Mouse (Mus musculus) bone marrow macrophage, adult 2 months (primary cell): Measurements from ENCODE around the gene Msi2. TPM values are rescaled to one million over a fixed set of nuclear protein-coding genes. Genes with fewer than 3 reads are reported as not detected.

Experiments used
- H3K27ac ChIP-seq: 2 replicates; pipeline ENCODE4 v1.5.1; 2012; ENCODE audit warnings: low read depth, low read length; ENCODE audit not compliant: insufficient read depth
- H3K4me1 ChIP-seq: 2 replicates; pipeline ENCODE4 v1.6.1; 2012; ENCODE audit warnings: low read length; ENCODE audit not compliant: control insufficient read depth, insufficient read depth
- H3K4me3 ChIP-seq: 2 replicates; pipeline ENCODE4 v1.5.1; 2012; ENCODE audit warnings: mild to moderate bottlenecking, low read length, moderate library complexity; ENCODE audit not compliant: insufficient read depth
- CTCF ChIP-seq: IDR thresholded peaks from 2 replicates; pipeline ENCODE4 v1.5.1; 2012; ENCODE audit warnings: low read depth, mild to moderate bottlenecking, low read length, moderate library complexity
- POLR2A ChIP-seq: IDR thresholded peaks from 2 replicates; pipeline ENCODE4 v1.6.1; 2012; ENCODE audit warnings: mild to moderate bottlenecking, low read depth, low read length, borderline replicate concordance
- polyA plus RNA-seq: library from polyadenylated mRNA; stranded (reverse); fragments of >200 nt; gene quantifications from 2 replicates; pipeline ENCODE4 v1.2.4, GENCODE M21; 2012; ENCODE audit not compliant: missing spikeins, insufficient read depth, insufficient read length

Gene Msi2
- polyA plus RNA-seq, 1 experiment = 9.8 TPM

DNA sequence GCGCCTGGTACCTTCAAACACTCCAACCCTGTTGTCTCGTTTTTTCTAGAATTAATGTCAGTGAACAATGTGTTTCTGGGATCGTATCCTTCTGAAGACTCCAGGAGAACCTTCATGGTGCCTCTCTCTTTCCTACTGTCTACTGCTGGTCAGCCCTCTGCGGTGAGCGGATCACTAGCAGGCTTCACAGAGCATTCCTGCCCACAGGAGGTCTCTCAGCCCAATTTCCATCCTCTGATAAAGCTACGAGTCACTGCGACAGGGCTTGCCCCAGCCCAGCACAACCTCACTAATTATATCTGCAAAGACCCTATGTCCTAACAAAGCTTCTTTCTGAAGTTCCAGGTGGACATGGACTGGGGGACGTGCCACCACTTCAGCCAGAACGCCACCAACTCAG is 157.7 kb downstream of the Msi2 start:
- Histone ChIP-seq H3K4me1 (peaks cover 12% of the 10 kb centered on the region), H3K27ac (no peak overlapping the region), H3K4me3 (no peak overlapping the region)
- TF ChIP-seq CTCF (no peak), POLR2A (no peak)

DNA sequence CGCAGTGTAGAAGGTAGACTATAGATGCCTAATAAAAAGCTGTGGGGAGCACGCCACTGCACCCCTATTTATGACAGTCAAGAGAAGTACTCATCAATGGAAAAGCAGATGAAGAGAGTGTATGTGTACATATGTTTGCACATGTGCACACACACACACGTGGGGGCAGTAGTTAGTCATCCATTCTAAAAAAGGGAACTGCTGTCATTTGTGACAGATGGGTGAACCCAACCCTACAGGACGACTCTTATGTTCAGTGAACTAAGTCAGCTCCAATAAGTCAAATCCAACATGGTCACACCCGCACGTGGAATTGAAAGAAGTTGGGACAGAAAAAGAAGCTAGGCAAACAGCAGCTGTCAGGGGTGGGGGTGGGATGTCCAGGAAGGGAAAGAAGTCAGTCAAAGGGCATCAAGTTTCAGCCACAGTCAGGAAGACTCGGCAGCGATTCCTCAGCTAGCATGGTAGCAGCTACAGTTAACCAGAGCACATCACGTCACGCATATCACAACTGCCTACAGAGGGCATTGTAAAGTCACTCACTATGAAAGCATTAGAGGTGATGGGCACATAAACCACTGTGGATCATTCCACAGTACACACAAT is 158.8 kb downstream of the Msi2 start:
- no peak overlapping the region for H3K4me3 ChIP-seq
- TF ChIP-seq CTCF (no peak), POLR2A (no peak)
- peaks cover 12% of the 10 kb centered on the region for H3K4me1 ChIP-seq
- no peak overlapping the region for H3K27ac ChIP-seq

DNA sequence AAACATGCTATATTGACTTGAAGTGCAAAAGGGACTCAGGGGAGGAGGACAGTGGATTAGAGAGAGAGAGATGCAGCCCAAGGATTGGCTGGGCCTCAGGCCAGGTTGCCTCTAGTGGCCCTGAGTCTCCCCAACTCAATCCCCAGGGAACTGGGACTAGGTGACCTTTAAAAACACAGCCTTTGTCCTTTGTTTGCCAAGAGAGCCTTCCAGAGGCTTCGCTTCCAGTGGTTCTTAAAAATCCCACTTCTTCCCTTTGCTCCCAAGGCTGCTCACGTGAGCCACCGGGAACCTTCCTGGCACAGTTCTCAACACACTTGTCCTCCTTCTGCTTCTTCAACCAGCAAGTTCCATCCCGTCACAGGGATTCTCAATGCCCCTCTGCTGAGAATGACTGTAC is 159.6 kb downstream of the Msi2 start:
- no peak overlapping the region for H3K27ac ChIP-seq
- H3K4me1 ChIP-seq = peaks cover 12% of the 10 kb centered on the region
- TF ChIP-seq POLR2A (no peak), CTCF (no peak)
- H3K4me3 ChIP-seq = no peak overlapping the region

DNA sequence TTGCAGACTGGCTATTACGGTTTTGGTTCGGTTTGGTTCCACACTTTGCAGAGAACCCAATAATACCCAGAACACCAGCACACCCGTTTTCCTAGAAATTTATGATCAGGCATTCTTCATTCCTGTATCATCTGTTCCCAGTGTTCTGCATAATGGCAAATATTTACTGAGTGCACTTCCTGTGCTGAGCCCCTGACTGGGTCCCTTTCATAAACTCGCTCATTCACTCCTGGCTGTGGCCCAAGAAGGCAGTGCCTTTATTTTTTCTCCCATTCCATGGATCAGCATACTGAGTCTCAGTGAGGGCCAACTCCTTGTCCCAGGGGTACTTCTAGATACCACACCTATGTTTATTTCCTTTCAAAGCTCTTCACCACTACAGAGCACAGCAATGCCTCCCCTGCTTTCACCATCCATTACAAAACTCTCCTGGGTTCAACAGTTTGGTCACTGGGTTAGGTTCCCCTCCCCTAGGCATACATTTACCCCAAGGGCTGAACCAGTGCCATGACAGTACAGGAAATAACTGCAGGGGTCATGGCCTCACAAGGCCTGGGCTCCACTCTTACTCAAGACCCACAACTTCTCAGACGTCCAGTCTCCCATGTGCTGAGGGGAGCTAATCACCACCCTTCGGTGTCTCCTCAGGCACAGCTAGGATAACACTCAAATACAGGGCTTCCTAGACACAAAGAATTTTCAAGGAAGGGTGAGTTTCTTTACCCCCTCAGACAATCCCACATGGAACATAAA is 160.3 kb downstream of the Msi2 start:
- Histone ChIP-seq H3K4me1 (peaks cover 12% of the 10 kb centered on the region), H3K27ac (no peak overlapping the region), H3K4me3 (no peak overlapping the region)
- TF ChIP-seq POLR2A (no peak), CTCF (no peak)

DNA sequence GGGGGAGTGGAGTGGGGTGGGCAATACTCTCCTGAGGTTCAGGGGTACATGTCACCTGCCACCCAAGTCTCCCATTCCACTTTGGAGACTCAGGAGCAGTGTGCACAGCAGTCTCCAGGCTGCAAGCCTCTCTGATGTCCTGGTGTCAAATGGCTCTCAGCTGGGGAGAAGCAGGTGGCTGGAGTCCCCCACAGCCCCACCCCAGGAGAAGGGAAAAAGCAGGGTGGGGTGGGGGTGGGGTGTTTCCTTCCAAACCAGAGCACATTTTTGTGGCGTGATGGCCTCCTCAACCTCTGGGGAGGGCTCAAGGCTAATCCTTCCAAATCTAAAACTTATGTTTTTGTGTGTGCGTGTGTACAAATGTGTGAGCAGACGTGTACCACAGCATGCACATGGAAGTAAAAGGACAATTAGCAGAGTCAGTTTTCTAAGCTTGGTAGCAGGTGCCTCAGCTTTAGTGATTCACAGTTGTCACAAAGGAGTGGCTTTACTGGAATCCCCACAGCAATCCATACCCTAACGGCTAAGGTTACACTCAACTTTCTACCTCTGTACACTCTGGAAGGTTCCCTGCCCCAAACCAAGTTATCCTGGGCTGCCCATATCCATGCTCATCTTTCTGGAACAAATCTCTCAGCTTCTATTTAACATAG is 161.1 kb downstream of the Msi2 start:
- peaks cover 12% of the 10 kb centered on the region for H3K4me1 ChIP-seq
- H3K27ac ChIP-seq = no peak overlapping the region
- H3K4me3 ChIP-seq = no peak overlapping the region
- TF ChIP-seq CTCF (no peak), POLR2A (no peak)

DNA sequence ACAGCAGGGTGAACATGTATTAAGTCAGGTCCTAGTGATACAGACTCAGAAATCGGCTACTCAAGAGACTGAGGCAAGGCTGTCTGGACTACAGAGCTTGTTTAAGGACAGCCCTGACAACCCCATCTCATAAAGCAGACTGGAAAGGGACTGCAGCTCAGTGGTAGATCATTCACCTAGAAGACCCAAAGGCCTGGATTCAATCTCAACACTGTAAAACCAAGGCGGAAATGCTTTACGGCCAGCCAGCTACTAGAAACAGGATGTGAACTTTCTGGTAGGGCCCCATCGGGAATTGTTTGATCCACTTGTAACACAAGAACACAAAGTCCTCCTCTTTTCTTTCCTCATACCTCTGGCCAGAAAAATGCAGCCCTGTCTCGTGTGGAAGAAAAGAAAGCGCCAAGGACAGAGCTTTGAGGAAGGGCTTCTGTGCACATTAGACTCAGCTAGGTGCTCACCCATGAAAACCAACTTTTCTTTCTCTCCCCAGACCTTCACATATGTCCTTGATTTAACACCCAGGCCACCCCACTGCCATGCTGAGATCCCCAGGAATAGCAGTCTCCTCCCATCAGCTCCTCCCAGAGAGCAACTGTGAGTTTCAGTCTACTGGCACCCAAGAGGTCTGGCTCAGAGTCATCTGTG is 162.3 kb downstream of the Msi2 start:
- no peak for TF ChIP-seq CTCF
- no peak for TF ChIP-seq POLR2A
- Histone ChIP-seq H3K27ac (no peak overlapping the region), H3K4me1 (peaks cover 17% of the 10 kb centered on the region), H3K4me3 (no peak overlapping the region)

DNA sequence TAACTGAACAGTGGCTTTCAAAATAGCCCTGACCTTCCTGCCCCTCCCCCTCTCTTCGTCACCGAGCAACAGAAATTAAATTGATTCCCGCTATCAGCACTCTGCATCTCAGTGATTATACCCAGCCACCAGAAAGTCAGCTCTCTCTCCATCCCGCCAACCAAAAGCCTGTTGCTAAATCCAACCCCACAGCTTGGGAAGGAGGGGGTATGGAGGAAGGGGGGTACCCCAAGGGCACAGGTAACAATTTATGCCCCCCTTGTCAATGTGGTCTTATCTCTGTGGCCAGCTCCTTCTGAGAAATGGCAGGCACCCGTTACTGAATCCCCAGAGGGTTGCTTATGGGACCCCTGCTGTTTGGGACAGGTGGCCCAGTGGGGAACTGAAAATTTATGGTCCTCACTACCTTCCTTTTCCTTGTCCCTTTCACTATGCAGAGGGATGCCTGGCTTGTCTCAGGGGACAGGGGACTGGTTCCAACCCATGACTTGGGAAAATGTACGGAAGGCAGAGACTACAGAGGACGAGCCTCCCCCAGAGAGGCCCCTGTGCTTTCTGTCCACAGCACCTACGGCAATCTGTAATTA is 163.0 kb downstream of the Msi2 start:
- TF ChIP-seq CTCF (no peak), POLR2A (no peak)
- no peak overlapping the region for H3K27ac ChIP-seq
- H3K4me1 ChIP-seq = peaks cover 23% of the 10 kb centered on the region
- no peak overlapping the region for H3K4me3 ChIP-seq

DNA sequence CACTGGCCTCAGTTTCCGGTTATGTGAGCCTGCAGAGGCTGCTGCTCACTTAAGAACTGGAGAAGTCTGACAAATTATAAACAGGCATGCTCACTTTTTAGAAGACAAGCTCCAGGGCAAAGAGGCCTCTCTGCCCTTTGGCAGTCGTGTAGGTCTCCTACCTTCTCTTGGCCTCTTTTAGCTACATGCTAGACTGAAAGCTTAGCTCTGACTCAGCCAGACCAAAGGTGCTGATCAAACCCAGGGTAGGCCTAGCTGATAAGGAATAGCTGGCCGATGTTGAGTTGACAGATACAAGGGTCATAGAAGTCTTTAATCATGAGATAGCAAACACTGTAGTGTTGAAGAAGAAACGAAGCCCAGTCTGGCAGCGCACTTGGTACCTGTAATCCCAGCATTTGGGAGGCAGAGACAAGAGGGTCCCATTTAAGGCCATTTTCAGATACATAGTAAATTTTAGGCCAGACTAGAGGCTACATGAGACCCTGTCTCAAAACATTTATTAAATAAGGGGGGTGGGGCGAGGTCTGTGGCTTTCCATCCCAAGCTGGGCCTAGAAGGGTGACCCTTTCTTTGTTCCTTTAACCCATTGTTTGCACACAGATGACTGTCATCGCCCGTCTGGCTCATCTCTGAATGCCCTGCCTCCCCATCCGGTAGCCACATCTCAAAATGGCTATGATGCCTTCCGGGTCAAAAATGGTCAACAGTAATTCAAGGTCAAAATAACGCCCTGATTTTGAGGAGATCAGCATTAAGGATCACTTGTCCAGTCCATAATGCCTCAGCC is 164.6 kb downstream of the Msi2 start:
- TF ChIP-seq POLR2A (no peak), CTCF (no peak)
- Histone ChIP-seq H3K27ac (no peak overlapping the region), H3K4me1 (peaks cover 21% of the 10 kb centered on the region), H3K4me3 (no peak overlapping the region)

DNA sequence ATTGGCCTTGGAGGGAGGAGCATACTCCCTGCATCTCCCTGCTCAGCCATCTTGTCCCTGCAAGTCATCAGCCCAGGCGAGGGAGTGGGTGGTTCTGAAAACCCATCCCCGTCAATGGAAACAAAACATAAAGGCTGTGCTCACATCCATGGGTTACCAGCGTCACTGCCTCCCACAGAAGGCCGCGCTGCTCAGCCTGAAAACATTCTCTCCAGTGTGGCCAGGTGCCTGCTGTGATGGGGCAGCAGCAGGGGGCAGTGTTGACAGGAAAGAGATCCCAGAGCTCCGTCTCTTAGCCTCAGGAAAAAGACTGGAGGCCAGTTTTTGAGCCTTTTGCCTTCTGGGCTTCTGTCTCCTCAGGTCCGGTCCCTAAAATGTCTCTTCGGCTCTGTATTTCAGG is 165.3 kb downstream of the Msi2 start:
- Histone ChIP-seq H3K4me3 (no peak overlapping the region), H3K27ac (no peak overlapping the region), H3K4me1 (peaks cover 17% of the 10 kb centered on the region)
- TF ChIP-seq POLR2A = no peak
- no peak for TF ChIP-seq CTCF
